Mouse (Mus musculus) G1E (cell line): ENCODE data around the gene Cd276. TPM values are rescaled to one million over a fixed set of nuclear protein-coding genes. Genes with fewer than 3 reads are reported as not detected.

ENCODE experiments used
- ATAC-seq: 2 replicates; pipeline ENCODE4 v1.8.0; 2016; ENCODE audit warnings: mild to moderate bottlenecking; ENCODE audit not compliant: insufficient number of reproducible peaks, poor library complexity, low FRiP score, severe bottlenecking; ENCODE audit errors: extremely low read depth
- DNase-seq: peaks from one replicate; pipeline ENCODE4 v3.0.0; 2012; ENCODE audit warnings: low spot score
- H3K27me3 ChIP-seq: 2 replicates; pipeline ENCODE4 v1.6.1; 2012; ENCODE audit warnings: mild to moderate bottlenecking, low read length, inconsistent platforms; ENCODE audit not compliant: insufficient read depth
- H3K36me3 ChIP-seq: replicated peaks from 2 replicates; pipeline ENCODE3; 2012; ENCODE audit warnings: mild to moderate bottlenecking, inconsistent platforms
- H3K4me1 ChIP-seq: 2 replicates; pipeline ENCODE4 v1.6.1; 2012; ENCODE audit warnings: low read depth, low read length, inconsistent platforms, mixed read lengths; ENCODE audit not compliant: insufficient read depth
- H3K4me3 ChIP-seq: 2 replicates; pipeline ENCODE4 v1.5.1; 2012; ENCODE audit warnings: low read depth, mild to moderate bottlenecking, inconsistent platforms, low read length, moderate library complexity, mixed read lengths
- H3K9me3 ChIP-seq: replicated peaks from 2 replicates; pipeline ENCODE4 v1.6.1; 2012; ENCODE audit warnings: inconsistent platforms
- CTCF ChIP-seq: IDR thresholded peaks from 2 replicates; pipeline ENCODE4 v1.5.1; 2012; ENCODE audit warnings: low read depth, low read length, inconsistent platforms, mixed read lengths
- GATA1 ChIP-seq: IDR thresholded peaks from 2 replicates; pipeline ENCODE4 v1.6.1; 2012; ENCODE audit warnings: borderline replicate concordance, low read length, inconsistent platforms, mixed read lengths
- GATA2 ChIP-seq: IDR thresholded peaks from 2 replicates; pipeline ENCODE4 v1.6.1; 2012; ENCODE audit warnings: low read depth, low read length, inconsistent platforms, borderline replicate concordance
- POLR2AphosphoS5 ChIP-seq: IDR thresholded peaks from 2 replicates; pipeline ENCODE4 v1.6.1; 2012; ENCODE audit warnings: low read depth, low read length, inconsistent platforms; ENCODE audit not compliant: insufficient replicate concordance
- TAL1 ChIP-seq: conservative IDR thresholded peaks from 2 replicates; pipeline ENCODE4 v1.6.1; 2012; ENCODE audit warnings: low read depth, low read length, inconsistent platforms, mixed read lengths
- polyA plus RNA-seq: library from polyadenylated mRNA; stranded (reverse); fragments of >175 nt; gene quantifications from 2 replicates; pipeline ENCODE4 v1.2.3, GENCODE M21; 2012
- total RNA-seq, 2 experiments: library from RNA; stranded (forward) in 1 of 2; stranded (reverse) in 1 of 2; fragments of 200-1000 nt in 1 of 2; fragments of >200 nt in 1 of 2; fragmentation: Nextera tagmentation in 1 of 2; gene quantifications; 2 replicates each; pipeline ENCODE4 v1.2.3; 2014 to 2017

Gene Cd276
- total and polyA plus RNA-seq, 3 experiments, result 0.16 to 0.38 (median 0.28) TPM

GRCm38 (mm10) chr9:58497942-58498341, 57.3 kb downstream of the Cd276 start:
- H3K4me1 ChIP-seq, result no peaks in the 10 kb centered on the region

GRCm38 (mm10) chr9:58496470-58497182, 58.6 kb downstream of the Cd276 start:
- Histone ChIP-seq H3K27me3 (peaks cover 20% of the 10 kb centered on the region; the same call in 1 of the 2 replicates), H3K4me3 (no peak overlapping the region), H3K36me3 (no peaks in the 10 kb centered on the region), H3K4me1 (no peaks in the 10 kb centered on the region), H3K9me3 (no peaks in the 10 kb centered on the region)
- TF ChIP-seq POLR2AphosphoS5, result no peak
- no peak for TF ChIP-seq GATA2
- TF ChIP-seq GATA1, result no peak
- no peak for TF ChIP-seq CTCF
- no peak for TF ChIP-seq TAL1
- no peak for ATAC-seq
- no peak for DNase-seq

More at GRCm38 (mm10) chr9:58497942-58498341, 57.3 kb downstream of the Cd276 start:
- Histone ChIP-seq H3K4me3 (no peak overlapping the region), H3K27me3 (peaks cover 16% of the 10 kb centered on the region; the same call in 1 of the 2 replicates), H3K9me3 (no peaks in the 10 kb centered on the region), H3K36me3 (no peaks in the 10 kb centered on the region)
- ATAC-seq (no peak), DNase-seq (no peak)
- no peak for TF ChIP-seq CTCF
- TF ChIP-seq POLR2AphosphoS5, result no peak
- TF ChIP-seq GATA1, result no peak
- no peak for TF ChIP-seq GATA2

- no peak for TF ChIP-seq POLR2AphosphoS5
- TF ChIP-seq TAL1, result no peak
- no peak for TF ChIP-seq GATA2
- TF ChIP-seq GATA1, result no peak
- TF ChIP-seq CTCF, result no peak
- Histone ChIP-seq H3K27me3 (peaks cover 17% of the 10 kb centered on the region; the same call in 1 of the 2 replicates), H3K4me1 (no peaks in the 10 kb centered on the region), H3K4me3 (no peak overlapping the region), H3K9me3 (no peaks in the 10 kb centered on the region), H3K36me3 (no peaks in the 10 kb centered on the region)
- no peak for DNase-seq
- no peak for ATAC-seq
Measured at GRCm38 (mm10) chr9:58495035-58495434, 60.2 kb downstream of the Cd276 start.

DNA sequence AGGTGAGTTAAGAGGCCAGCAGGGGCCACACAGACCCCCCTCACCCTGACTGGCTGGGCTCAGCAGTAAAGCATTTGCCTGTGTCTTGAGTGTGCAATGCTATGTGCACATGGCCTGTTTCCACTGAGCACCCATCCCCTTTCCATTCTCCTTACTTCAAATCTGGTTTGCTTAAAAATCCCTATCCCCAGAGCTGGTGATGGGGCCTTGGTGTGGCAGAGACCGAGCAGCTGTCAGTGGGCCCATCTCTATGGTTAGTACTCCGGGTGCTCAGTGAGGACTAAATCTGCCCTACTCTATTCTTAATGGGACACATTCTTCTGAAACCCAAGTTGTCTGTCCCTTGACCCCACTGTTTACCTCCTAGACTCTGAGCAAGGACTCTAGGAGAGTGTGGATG, 64.8 kb downstream of the Cd276 start:
- ATAC-seq (no peak), DNase-seq (no peak)
- H3K27me3 ChIP-seq, result peaks cover 24% of the 10 kb centered on the region; the same call in 1 of the 2 replicates
- H3K4me3 ChIP-seq, result no peak overlapping the region
- TF ChIP-seq CTCF (no peak), GATA1 (no peak), GATA2 (no peak), POLR2AphosphoS5 (no peak), TAL1 (no peak)
- H3K36me3 ChIP-seq, result no peaks in the 10 kb centered on the region
- H3K9me3 ChIP-seq, result no peaks in the 10 kb centered on the region
- no peaks in the 10 kb centered on the region for H3K4me1 ChIP-seq

DNA sequence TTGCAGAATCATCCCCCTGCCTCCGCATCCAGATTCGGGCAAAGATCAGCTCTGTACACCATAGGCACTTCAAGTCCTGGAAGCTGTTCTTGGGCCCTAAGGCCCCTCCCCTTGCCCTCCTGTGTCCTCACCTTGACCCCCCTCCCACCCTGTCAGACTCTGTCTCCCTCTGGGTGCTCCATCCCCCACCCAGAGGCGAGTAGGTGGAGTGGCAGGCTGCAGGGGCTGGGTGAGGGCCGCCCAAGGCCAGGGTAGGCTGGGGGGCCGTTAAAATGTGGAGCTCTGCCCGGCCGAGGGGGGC, 65.4 kb downstream of the Cd276 start:
- Histone ChIP-seq H3K4me3 (no peak overlapping the region), H3K36me3 (no peaks in the 10 kb centered on the region), H3K9me3 (no peaks in the 10 kb centered on the region), H3K27me3 (peaks cover 24% of the 10 kb centered on the region; the same call in 1 of the 2 replicates), H3K4me1 (no peaks in the 10 kb centered on the region)
- ATAC-seq, result no peak
- DNase-seq, result no peak
- TF ChIP-seq TAL1, result no peak
- no peak for TF ChIP-seq CTCF

DNA sequence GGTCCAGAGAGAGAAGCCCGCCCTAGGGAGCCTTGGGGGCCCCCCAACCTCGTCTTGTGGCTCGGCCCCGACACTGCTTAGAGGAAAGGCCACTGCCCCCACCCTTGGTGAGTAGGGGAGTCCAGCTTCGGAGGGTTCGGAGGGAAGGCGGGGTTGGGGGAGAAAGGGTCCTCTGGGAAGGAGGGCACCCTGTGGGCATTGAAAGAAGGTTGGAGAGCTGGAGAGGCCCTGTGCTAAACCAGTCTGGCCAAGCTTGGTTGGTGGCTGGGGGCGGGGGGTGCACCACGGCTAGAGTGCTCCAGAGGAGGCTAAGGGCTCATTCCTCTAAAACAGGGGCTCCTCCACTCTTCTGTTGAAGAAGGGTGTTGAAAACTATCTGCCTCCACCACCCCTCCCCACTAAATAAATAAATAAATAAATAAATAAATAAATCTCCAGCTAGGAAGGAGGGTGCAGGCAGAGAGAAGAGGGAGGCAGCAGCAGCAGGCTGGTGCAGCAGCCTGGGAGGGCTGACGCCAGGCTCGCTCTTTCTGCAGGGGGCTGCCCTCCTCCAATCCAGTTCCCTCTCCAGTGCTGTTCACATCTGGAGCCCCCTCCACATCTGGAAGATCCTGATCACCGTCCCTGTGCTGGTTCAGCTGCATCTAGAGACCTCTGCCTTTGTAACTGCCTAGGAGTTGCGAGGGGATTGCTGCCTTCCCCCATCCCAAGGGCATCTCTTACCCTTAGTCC, 65.9 kb downstream of the Cd276 start:
- Histone ChIP-seq H3K4me3 (no peak overlapping the region), H3K36me3 (no peaks in the 10 kb centered on the region), H3K27me3 (peaks cover 24% of the 10 kb centered on the region; the same call in 1 of the 2 replicates), H3K4me1 (no peaks in the 10 kb centered on the region), H3K9me3 (no peaks in the 10 kb centered on the region)
- ATAC-seq (no peak), DNase-seq (no peak)
- no peak for TF ChIP-seq TAL1
- no peak for TF ChIP-seq CTCF
- TF ChIP-seq GATA1, result no peak
- no peak for TF ChIP-seq POLR2AphosphoS5
- TF ChIP-seq GATA2, result no peak
